Mouse (Mus musculus) granulocyte monocyte progenitor cell, adult 5-6 weeks (primary cell): Measurements from ENCODE around the gene Zfp811. TPM values are rescaled to one million over a fixed set of nuclear protein-coding genes. Genes with fewer than 3 reads are reported as not detected.
"Not testable (repeated sequence)": the region's sequence is repeated elsewhere in the genome, so short reads cannot be mapped to it uniquely, and the experiment has no call there.

ENCODE experiments used
- ATAC-seq: replicated peaks from 2 replicates; pipeline ENCODE4 v1.8.0; 2016; ENCODE audit warnings: mild to moderate bottlenecking, moderate TSS enrichment, inconsistent platforms; ENCODE audit not compliant: poor library complexity, severe bottlenecking
- total RNA-seq, 2 experiments: library from RNA; stranded (forward) in 1 of 2; stranded (reverse) in 1 of 2; fragments of 200-712, 200-1000 nt in 1 of 2; fragments of >200 nt in 1 of 2; fragmentation: Nextera tagmentation in 1 of 2; gene quantifications; 2 replicates each; pipeline ENCODE4 v1.2.3; 2014 to 2017

The Zfp811 gene
- total RNA-seq (2014; fragmentation: Nextera tagmentation) (not detected in 2 replicates), total RNA-seq (2017) (not detected in 2 replicates)

GRCm38 (mm10) chr17:32809544-32810374 lies at the start of gene Zfp811:
Gene Zfp811 (minus strand): TSS chr17:32809931.
- ATAC-seq, result no peak

GRCm38 (mm10) chr17:32856713-32857112 lies 47.0 kb upstream of the Zfp811 start:
- ATAC-seq, result not testable (repeated sequence)

- ATAC-seq, result no peak
Measured at GRCm38 (mm10) chr17:32851581-32851980, 41.9 kb upstream of the Zfp811 start.

GRCm38 (mm10) chr17:32841388-32841787 lies 31.7 kb upstream of the Zfp811 start:
- no peak for ATAC-seq

- no peak for ATAC-seq
Measured at GRCm38 (mm10) chr17:32839083-32839802, 29.5 kb upstream of the Zfp811 start.

- no peak for ATAC-seq
Measured at GRCm38 (mm10) chr17:32830418-32830782, 20.7 kb upstream of the Zfp811 start.

GRCm38 (mm10) chr17:32829540-32830417 lies 20.0 kb upstream of the Zfp811 start, which contains the start of gene Zfp799:
Gene Zfp799 (minus strand): TSS chr17:32830261.
- peak; percentile 100 for ATAC-seq

GRCm38 (mm10) chr17:32816074-32816784 lies 6.5 kb upstream of the Zfp811 start:
- ATAC-seq, result no peak

- no peak for ATAC-seq
Measured at GRCm38 (mm10) chr17:32814136-32814535, 4.4 kb upstream of the Zfp811 start.

- ATAC-seq, result no peak
Measured at GRCm38 (mm10) chr17:32810648-32811047, 917 bp upstream of the Zfp811 start.

GRCm38 (mm10) chr17:32808921-32809320 lies 810 bp downstream of the Zfp811 start:
- ATAC-seq, result no peak

GRCm38 (mm10) chr17:32789244-32789643 lies 20.5 kb downstream of the Zfp811 start:
- ATAC-seq, result no peak

- ATAC-seq, result no peak
Measured at GRCm38 (mm10) chr17:32788576-32788975, 21.2 kb downstream of the Zfp811 start.

- peak; percentile 96 for ATAC-seq
Measured at GRCm38 (mm10) chr17:32788094-32788559, 21.6 kb downstream of the Zfp811 start, which contains the start of gene Zfp871. Gene Zfp871 (minus strand): TSS chr17:32788287.

- peak; percentile 79 for ATAC-seq
Measured at GRCm38 (mm10) chr17:32787436-32788093, 22.2 kb downstream of the Zfp811 start.

GRCm38 (mm10) chr17:32786944-32787343 lies 22.8 kb downstream of the Zfp811 start:
- no peak for ATAC-seq

- no peak for ATAC-seq
Measured at GRCm38 (mm10) chr17:32785656-32786055, 24.1 kb downstream of the Zfp811 start.

GRCm38 (mm10) chr17:32777564-32777963 lies 32.2 kb downstream of the Zfp811 start:
- no peak for ATAC-seq

GRCm38 (mm10) chr17:32771213-32771612 lies 38.5 kb downstream of the Zfp811 start:
- no peak for ATAC-seq
